Mouse (Mus musculus) ES-Bruce4 (cell line): ENCODE data around the gene Igf1r. TPM values are rescaled to one million over a fixed set of nuclear protein-coding genes. Genes with fewer than 3 reads are reported as not detected.

Experiments used
- H3K27ac ChIP-seq: 2 replicates; pipeline ENCODE4 v1.5.1; 2012; ENCODE audit warnings: low read length, inconsistent platforms; ENCODE audit not compliant: insufficient read depth
- H3K27me3 ChIP-seq: 2 replicates; pipeline ENCODE4 v1.6.1; 2012; ENCODE audit warnings: mild to moderate bottlenecking, low read length, inconsistent platforms; ENCODE audit not compliant: control insufficient read depth, poor library complexity, insufficient read depth, severe bottlenecking
- H3K36me3 ChIP-seq: 2 replicates; pipeline ENCODE4 v1.6.1; 2012; ENCODE audit warnings: inconsistent platforms, mild to moderate bottlenecking, low read length, moderate library complexity; ENCODE audit not compliant: control insufficient read depth, poor library complexity, insufficient read depth, severe bottlenecking
- H3K4me1 ChIP-seq: one replicate; pipeline ENCODE4 v1.8.1; 2011; ENCODE audit warnings: low read length; ENCODE audit not compliant: control insufficient read depth, insufficient read depth
- H3K4me3 ChIP-seq: 2 replicates; pipeline ENCODE4 v1.5.1; 2011; ENCODE audit warnings: low read depth, mild to moderate bottlenecking, low read length
- H3K9ac ChIP-seq: 2 replicates; pipeline ENCODE4 v1.6.1; 2012; ENCODE audit warnings: low read depth, mild to moderate bottlenecking, inconsistent platforms; ENCODE audit not compliant: poor library complexity, severe bottlenecking
- H3K9me3 ChIP-seq: replicated peaks from 2 replicates; pipeline ENCODE4 v1.6.1; 2012; ENCODE audit warnings: mild to moderate bottlenecking, low read length, inconsistent platforms; ENCODE audit not compliant: control insufficient read depth, poor library complexity, insufficient read depth, severe bottlenecking
- CTCF ChIP-seq: IDR thresholded peaks from one replicate; pipeline ENCODE4 v1.8.1; 2011; ENCODE audit warnings: low read depth, low read length
- EP300 ChIP-seq: IDR thresholded peaks from 2 replicates; pipeline ENCODE4 v1.6.1; 2011; ENCODE audit warnings: low read depth, low read length; ENCODE audit not compliant: insufficient read depth
- POLR2A ChIP-seq: IDR thresholded peaks from one replicate; pipeline ENCODE4 v1.8.1; 2011; ENCODE audit warnings: low read length; ENCODE audit not compliant: insufficient read depth
- polyA plus RNA-seq: library from polyadenylated mRNA; stranded (reverse); fragments of >200 nt; gene quantifications from 2 replicates; pipeline ENCODE4 v1.2.4, GENCODE M21; 2011; ENCODE audit warnings: low read depth; ENCODE audit not compliant: missing spikeins, insufficient read depth, insufficient read length

Gene Igf1r
- polyA plus RNA-seq, 1 experiment, result 58.4 TPM

GRCm38 (mm10) chr7:68028167-68028566 lies 75.5 kb downstream of the Igf1r start:
- Histone ChIP-seq H3K9me3 (peaks cover 3% of the 10 kb centered on the region; the same call in 1 of the 2 replicates), H3K4me1 (no peaks in the 10 kb centered on the region), H3K9ac (no peak overlapping the region), H3K4me3 (no peak overlapping the region), H3K36me3 (no peaks in the 10 kb centered on the region), H3K27me3 (no peaks in the 10 kb centered on the region), H3K27ac (no peak overlapping the region)
- TF ChIP-seq EP300, result no peak
- TF ChIP-seq POLR2A, result no peak

- Histone ChIP-seq H3K27me3 (no peaks in the 10 kb centered on the region), H3K4me3 (no peak overlapping the region), H3K4me1 (no peaks in the 10 kb centered on the region), H3K9ac (no peak overlapping the region), H3K27ac (no peak overlapping the region), H3K36me3 (no peaks in the 10 kb centered on the region), H3K9me3 (peaks cover 3% of the 10 kb centered on the region; the same call in 1 of the 2 replicates)
- TF ChIP-seq EP300 (no peak), POLR2A (no peak), CTCF (no peak)
Measured at GRCm38 (mm10) chr7:68030846-68031245, 78.2 kb downstream of the Igf1r start.

DNA sequence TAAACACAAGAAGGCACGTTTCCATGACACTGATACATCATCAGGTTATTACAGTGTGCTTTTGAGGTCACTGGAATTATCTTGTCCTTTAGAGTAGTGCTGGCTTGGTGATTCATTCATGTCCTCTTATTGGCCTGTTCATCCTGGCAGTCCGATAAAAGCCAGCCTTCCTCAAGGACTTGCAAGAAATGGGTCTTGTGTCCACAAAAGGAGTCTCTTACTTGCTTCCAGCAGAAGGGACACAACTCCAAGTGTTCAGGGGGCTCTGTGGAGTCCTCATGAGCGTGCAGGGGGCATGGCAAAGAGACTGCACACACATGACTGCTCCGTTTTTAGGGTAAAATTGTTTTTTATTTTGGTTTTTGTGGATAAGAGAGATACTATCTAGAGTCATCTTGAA lies 83.9 kb downstream of the Igf1r start:
- H3K27ac ChIP-seq, result no peak overlapping the region
- TF ChIP-seq POLR2A (no peak), EP300 (no peak), CTCF (no peak)
- no peak overlapping the region for H3K9ac ChIP-seq
- no peaks in the 10 kb centered on the region for H3K27me3 ChIP-seq
- no peaks in the 10 kb centered on the region for H3K4me1 ChIP-seq
- no peak overlapping the region for H3K4me3 ChIP-seq
- H3K36me3 ChIP-seq, result no peaks in the 10 kb centered on the region
- H3K9me3 ChIP-seq, result no peaks in the 10 kb centered on the region

GRCm38 (mm10) chr7:68038846-68039245 lies 86.2 kb downstream of the Igf1r start:
- Histone ChIP-seq H3K9ac (no peak overlapping the region), H3K27me3 (no peaks in the 10 kb centered on the region), H3K9me3 (no peaks in the 10 kb centered on the region), H3K27ac (no peak overlapping the region), H3K4me3 (no peak overlapping the region), H3K4me1 (no peaks in the 10 kb centered on the region), H3K36me3 (no peaks in the 10 kb centered on the region)
- TF ChIP-seq EP300 (no peak), POLR2A (no peak), CTCF (no peak)

- H3K9ac ChIP-seq, result no peak overlapping the region
- H3K4me1 ChIP-seq, result no peaks in the 10 kb centered on the region
- TF ChIP-seq EP300 (no peak), POLR2A (no peak), CTCF (no peak)
- H3K9me3 ChIP-seq, result no peaks in the 10 kb centered on the region
- H3K27ac ChIP-seq, result no peak overlapping the region
- H3K36me3 ChIP-seq, result no peaks in the 10 kb centered on the region
- H3K4me3 ChIP-seq, result no peak overlapping the region
- H3K27me3 ChIP-seq, result no peaks in the 10 kb centered on the region
Measured at GRCm38 (mm10) chr7:68039550-68039949, 86.9 kb downstream of the Igf1r start.

DNA sequence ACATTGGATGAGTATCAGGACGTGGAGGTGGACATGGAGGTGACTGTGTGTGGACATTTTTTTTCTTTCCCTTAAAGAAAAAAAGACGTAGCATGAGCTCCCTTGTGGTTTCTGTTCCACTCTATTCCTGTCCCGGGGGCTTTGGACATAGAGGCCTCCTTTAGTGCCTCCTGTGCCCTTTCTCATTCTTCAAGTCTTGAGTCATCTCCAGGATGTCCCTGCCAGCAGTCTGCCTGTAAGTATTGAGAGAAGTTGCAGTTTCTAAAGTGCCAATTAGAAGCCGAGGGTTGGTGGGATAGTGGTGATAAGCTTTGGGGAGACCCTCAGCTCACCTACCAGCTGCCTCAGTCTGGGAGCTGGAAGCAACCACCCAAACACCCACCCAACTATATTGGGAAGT lies 92.0 kb downstream of the Igf1r start:
- Histone ChIP-seq H3K4me1 (no peaks in the 10 kb centered on the region), H3K36me3 (no peaks in the 10 kb centered on the region), H3K27ac (no peak overlapping the region), H3K4me3 (no peak overlapping the region), H3K9ac (no peak overlapping the region), H3K9me3 (no peaks in the 10 kb centered on the region), H3K27me3 (no peaks in the 10 kb centered on the region)
- TF ChIP-seq CTCF (no peak), EP300 (no peak), POLR2A (no peak)
